Mouse (Mus musculus): ENCODE measurements at regions not wholly inside any gene's neighbourhood (a gene's known extent, or its start where the extent isn't known, plus 50 kb on each side); places are given as distances from the start of the nearest gene placed in this dataset.

- Histone ChIP-seq H3K4me3 (ENCODE audit: insufficient read depth, low read depth, low read length) (no peak overlapping the region), H3K27ac (ENCODE audit: insufficient read depth, low read depth, low read length) (peak overlapping the region; percentile 56; the same call in 1 of the 2 replicates), H3K4me1 (ENCODE audit: control insufficient read depth, insufficient read depth, low read length) (peaks cover 10% of the 10 kb centered on the region)
- no peak for TF ChIP-seq CTCF (IDR thresholded peaks at IDR 0.05; ENCODE audit: insufficient read depth, low read depth, low read length)
- TF ChIP-seq POLR2A (IDR thresholded peaks at IDR 0.05; ENCODE audit: insufficient read depth, low read depth, low read length): no peak
- WGBS: 19% methylated on average over 7 of the region's 7 CpGs
These were observed 116.7 kb downstream of the Dhrs2 start for GRCm38 (mm10) chr14:55338500-55338899.

- Histone ChIP-seq H3K4me3 (ENCODE audit: insufficient read depth, low read depth, low read length) (no peak overlapping the region), H3K4me1 (ENCODE audit: control insufficient read depth, insufficient read depth, low read length) (peaks cover 10% of the 10 kb centered on the region), H3K27ac (ENCODE audit: insufficient read depth, low read depth, low read length) (no peak overlapping the region)
- 51% methylated on average over 9 of the region's 9 CpGs for WGBS
- TF ChIP-seq POLR2A (IDR thresholded peaks at IDR 0.05; ENCODE audit: insufficient read depth, low read depth, low read length) (no peak), CTCF (IDR thresholded peaks at IDR 0.05; ENCODE audit: insufficient read depth, low read depth, low read length) (no peak)
These were observed 117.3 kb downstream of the Dhrs2 start for GRCm38 (mm10) chr14:55339036-55339614.

GRCm38 (mm10) chr14:55343341-55343740 lies 121.5 kb downstream of the Dhrs2 start:
- Histone ChIP-seq H3K4me1 (ENCODE audit: control insufficient read depth, insufficient read depth, low read length) (no peaks in the 10 kb centered on the region), H3K4me3 (ENCODE audit: insufficient read depth, low read depth, low read length) (no peak overlapping the region), H3K27ac (ENCODE audit: insufficient read depth, low read depth, low read length) (no peak overlapping the region)
- WGBS: 52% methylated on average over 1 of the region's 1 CpGs
- no peak for TF ChIP-seq POLR2A (IDR thresholded peaks at IDR 0.05; ENCODE audit: insufficient read depth, low read depth, low read length)
- no peak for TF ChIP-seq CTCF (IDR thresholded peaks at IDR 0.05; ENCODE audit: insufficient read depth, low read depth, low read length)

GRCm38 (mm10) chr14:55343914-55344313 lies 122.1 kb downstream of the Dhrs2 start:
- 95% methylated on average over 5 of the region's 5 CpGs for WGBS
- no peak for TF ChIP-seq CTCF (IDR thresholded peaks at IDR 0.05; ENCODE audit: insufficient read depth, low read depth, low read length)
- no peak for TF ChIP-seq POLR2A (IDR thresholded peaks at IDR 0.05; ENCODE audit: insufficient read depth, low read depth, low read length)

GRCm38 (mm10) chr14:55345091-55345490 lies 123.3 kb downstream of the Dhrs2 start:
- 86% methylated on average over 5 of the region's 5 CpGs for WGBS
- no peaks in the 10 kb centered on the region for H3K4me1 ChIP-seq (ENCODE audit: control insufficient read depth, insufficient read depth, low read length)
- TF ChIP-seq POLR2A (IDR thresholded peaks at IDR 0.05; ENCODE audit: insufficient read depth, low read depth, low read length): no peak
- TF ChIP-seq CTCF (IDR thresholded peaks at IDR 0.05; ENCODE audit: insufficient read depth, low read depth, low read length): no peak
- H3K4me3 ChIP-seq (ENCODE audit: insufficient read depth, low read depth, low read length): no peak overlapping the region
- no peak overlapping the region for H3K27ac ChIP-seq (ENCODE audit: insufficient read depth, low read depth, low read length)

More at GRCm38 (mm10) chr14:55343914-55344313, 122.1 kb downstream of the Dhrs2 start:
- Histone ChIP-seq H3K4me1 (ENCODE audit: control insufficient read depth, insufficient read depth, low read length) (no peaks in the 10 kb centered on the region), H3K27ac (ENCODE audit: insufficient read depth, low read depth, low read length) (no peak overlapping the region), H3K4me3 (ENCODE audit: insufficient read depth, low read depth, low read length) (no peak overlapping the region)

GRCm38 (mm10) chr14:55348098-55348497 lies 126.3 kb downstream of the Dhrs2 start:
- 46% methylated on average over 4 of the region's 4 CpGs for WGBS

GRCm38 (mm10) chr14:55357258-55357657 lies 121.3 kb upstream of the Dhrs4 start:
- Histone ChIP-seq H3K4me3 (ENCODE audit: insufficient read depth, low read depth, low read length) (no peak overlapping the region), H3K27ac (ENCODE audit: insufficient read depth, low read depth, low read length) (no peak overlapping the region), H3K4me1 (ENCODE audit: control insufficient read depth, insufficient read depth, low read length) (no peaks in the 10 kb centered on the region)
- TF ChIP-seq POLR2A (IDR thresholded peaks at IDR 0.05; ENCODE audit: insufficient read depth, low read depth, low read length): no peak
- TF ChIP-seq CTCF (IDR thresholded peaks at IDR 0.05; ENCODE audit: insufficient read depth, low read depth, low read length): no peak
- WGBS: 88% methylated on average over 2 of the region's 2 CpGs

More at GRCm38 (mm10) chr14:55348098-55348497, 126.3 kb downstream of the Dhrs2 start:
- no peak for TF ChIP-seq POLR2A (IDR thresholded peaks at IDR 0.05; ENCODE audit: insufficient read depth, low read depth, low read length)
- Histone ChIP-seq H3K4me1 (ENCODE audit: control insufficient read depth, insufficient read depth, low read length) (no peaks in the 10 kb centered on the region), H3K4me3 (ENCODE audit: insufficient read depth, low read depth, low read length) (no peak overlapping the region), H3K27ac (ENCODE audit: insufficient read depth, low read depth, low read length) (no peak overlapping the region)

GRCm38 (mm10) chr14:55358429-55358828 lies 120.1 kb upstream of the Dhrs4 start:
- TF ChIP-seq POLR2A (IDR thresholded peaks at IDR 0.05; ENCODE audit: insufficient read depth, low read depth, low read length): no peak
- TF ChIP-seq CTCF (IDR thresholded peaks at IDR 0.05; ENCODE audit: insufficient read depth, low read depth, low read length): no peak
- no peak overlapping the region for H3K27ac ChIP-seq (ENCODE audit: insufficient read depth, low read depth, low read length)
- 79% methylated on average over 2 of the region's 2 CpGs for WGBS
- H3K4me1 ChIP-seq (ENCODE audit: control insufficient read depth, insufficient read depth, low read length): no peaks in the 10 kb centered on the region
- no peak overlapping the region for H3K4me3 ChIP-seq (ENCODE audit: insufficient read depth, low read depth, low read length)

- Histone ChIP-seq H3K4me3 (ENCODE audit: insufficient read depth, low read depth, low read length) (no peak overlapping the region), H3K27ac (ENCODE audit: insufficient read depth, low read depth, low read length) (no peak overlapping the region), H3K4me1 (ENCODE audit: control insufficient read depth, insufficient read depth, low read length) (no peaks in the 10 kb centered on the region)
- TF ChIP-seq CTCF (IDR thresholded peaks at IDR 0.05; ENCODE audit: insufficient read depth, low read depth, low read length) (no peak), POLR2A (IDR thresholded peaks at IDR 0.05; ENCODE audit: insufficient read depth, low read depth, low read length) (no peak)
- 56% methylated on average over 4 of the region's 4 CpGs for WGBS
These were observed 116.2 kb upstream of the Dhrs4 start for GRCm38 (mm10) chr14:55362316-55362715.

- 72% methylated on average over 7 of the region's 7 CpGs for WGBS
- Histone ChIP-seq H3K27ac (ENCODE audit: insufficient read depth, low read depth, low read length) (no peak overlapping the region), H3K4me3 (ENCODE audit: insufficient read depth, low read depth, low read length) (no peak overlapping the region), H3K4me1 (ENCODE audit: control insufficient read depth, insufficient read depth, low read length) (no peaks in the 10 kb centered on the region)
- TF ChIP-seq CTCF (IDR thresholded peaks at IDR 0.05; ENCODE audit: insufficient read depth, low read depth, low read length): no peak
- no peak for TF ChIP-seq POLR2A (IDR thresholded peaks at IDR 0.05; ENCODE audit: insufficient read depth, low read depth, low read length)
These were observed 115.8 kb upstream of the Dhrs4 start for GRCm38 (mm10) chr14:55362757-55363156.

Data from olfactory bulb, adult 2 months (tissue).